Mouse (Mus musculus) kidney, embryonic 14.5 days (tissue): Measurements from ENCODE around the gene Klhl31. TPM values are rescaled to one million over a fixed set of nuclear protein-coding genes. Genes with fewer than 3 reads are reported as not detected.

ENCODE experiments used
- ATAC-seq: fragments of 200-750 bp; cut with Nextera tagmentation; 2 replicates; pipeline ENCODE4 v1.8.0; 2017; ENCODE audit warnings: moderate number of reproducible peaks, mild to moderate bottlenecking, moderate TSS enrichment, moderate library complexity; ENCODE audit not compliant: low FRiP score, low TSS enrichment
- H3K27ac ChIP-seq: fragments of 300-500 bp; sonication (generic); 2 replicates; pipeline ENCODE4 v1.5.1; 2014; ENCODE audit warnings: low read depth, mild to moderate bottlenecking, low read length, moderate library complexity, mixed read lengths
- H3K27me3 ChIP-seq: fragments of 300-500 bp; sonication (generic); 2 replicates; pipeline ENCODE4 v1.6.1; 2014; ENCODE audit warnings: mild to moderate bottlenecking, low read length; ENCODE audit not compliant: control insufficient read depth, insufficient read depth
- H3K36me3 ChIP-seq: fragments of 300-500 bp; sonication (generic); 2 replicates; pipeline ENCODE4 v1.6.1; 2014; ENCODE audit warnings: low read length, mixed read lengths; ENCODE audit not compliant: control insufficient read depth, insufficient read depth
- H3K4me1 ChIP-seq: fragments of 300-500 bp; sonication (generic); 2 replicates; pipeline ENCODE4 v1.6.1; 2014; ENCODE audit warnings: low read length, mixed read lengths; ENCODE audit not compliant: control insufficient read depth, insufficient read depth
- H3K4me2 ChIP-seq: fragments of 300-500 bp; sonication (generic); replicated peaks from 2 replicates; pipeline ENCODE4 v1.6.1; 2014; ENCODE audit warnings: low read depth, mild to moderate bottlenecking, low read length
- H3K4me3 ChIP-seq: fragments of 300-500 bp; sonication (generic); 2 replicates; pipeline ENCODE4 v1.5.1; 2014; ENCODE audit warnings: mild to moderate bottlenecking, low read length
- H3K9ac ChIP-seq: fragments of 300-500 bp; sonication (generic); 2 replicates; pipeline ENCODE4 v1.6.1; 2014; ENCODE audit warnings: low read depth, mild to moderate bottlenecking, low read length, moderate library complexity
- H3K9me3 ChIP-seq: fragments of 300-500 bp; sonication (generic); 2 replicates; pipeline ENCODE4 v1.6.1; 2016; ENCODE audit warnings: low read length; ENCODE audit not compliant: control insufficient read depth
- WGBS: fragments of 180-500 bp; shearing (Covaris S2); extraction: QIAGEN DNeasy Blood & Tissue Kit; methylation state at CpG from one replicate; pipeline ENCODE4 v1.1.7; 2014; 5-methylcytosine and 5-hydroxymethylcytosine counted together
- polyA plus RNA-seq: library from polyadenylated mRNA; unstranded; fragments of >200 nt; fragmentation: Nextera tagmentation; extraction: Ambion mirVana; gene quantifications from 2 replicates; pipeline ENCODE4 v1.2.1, GENCODE M21; 2014

Gene Klhl31
- polyA plus RNA-seq: 0.24 and 0.26 TPM in 2 replicates

GRCm38 (mm10) chr9:77636450-77636951 is at the start of gene Klhl31:
Klhl31 (plus strand) TSS chr9:77636500.
- H3K4me1 ChIP-seq: no peaks in the 10 kb centered on the region
- no peak within 1 kb of the TSS for H3K9ac ChIP-seq
- H3K36me3 ChIP-seq: no peaks in the 10 kb centered on the region
- no peaks in the 10 kb centered on the region for H3K27me3 ChIP-seq
- no peak within 1 kb of the TSS for H3K27ac ChIP-seq
- 37% methylated on average over 10 of the region's 10 CpGs for WGBS
- H3K4me3 ChIP-seq: no peak within 1 kb of the TSS
- no peaks in the 10 kb centered on the region for H3K9me3 ChIP-seq
- no peak within 1 kb of the TSS for H3K4me2 ChIP-seq
- peak; percentile 57; the same call in 1 of the 2 replicates for ATAC-seq

GRCm38 (mm10) chr9:77586806-77587591 is 49.3 kb upstream of the Klhl31 start:
- H3K36me3 ChIP-seq: no peaks in the 10 kb centered on the region
- H3K4me3 ChIP-seq: no peak overlapping the region
- 71% methylated on average over 6 of the region's 6 CpGs for WGBS
- no peak overlapping the region for H3K9ac ChIP-seq
- no peak overlapping the region for H3K27ac ChIP-seq
- no peak overlapping the region for H3K4me2 ChIP-seq
- H3K27me3 ChIP-seq: no peaks in the 10 kb centered on the region
- H3K9me3 ChIP-seq: no peaks in the 10 kb centered on the region
- no peaks in the 10 kb centered on the region for H3K4me1 ChIP-seq
- no peak for ATAC-seq

GRCm38 (mm10) chr9:77587616-77588015 is 48.7 kb upstream of the Klhl31 start:
- Histone ChIP-seq H3K27me3 (no peaks in the 10 kb centered on the region), H3K4me2 (no peak overlapping the region), H3K36me3 (no peaks in the 10 kb centered on the region), H3K4me3 (no peak overlapping the region), H3K4me1 (no peaks in the 10 kb centered on the region), H3K9ac (no peak overlapping the region), H3K9me3 (no peaks in the 10 kb centered on the region), H3K27ac (no peak overlapping the region)
- 89% methylated on average over 7 of the region's 7 CpGs for WGBS
- ATAC-seq: no peak

DNA sequence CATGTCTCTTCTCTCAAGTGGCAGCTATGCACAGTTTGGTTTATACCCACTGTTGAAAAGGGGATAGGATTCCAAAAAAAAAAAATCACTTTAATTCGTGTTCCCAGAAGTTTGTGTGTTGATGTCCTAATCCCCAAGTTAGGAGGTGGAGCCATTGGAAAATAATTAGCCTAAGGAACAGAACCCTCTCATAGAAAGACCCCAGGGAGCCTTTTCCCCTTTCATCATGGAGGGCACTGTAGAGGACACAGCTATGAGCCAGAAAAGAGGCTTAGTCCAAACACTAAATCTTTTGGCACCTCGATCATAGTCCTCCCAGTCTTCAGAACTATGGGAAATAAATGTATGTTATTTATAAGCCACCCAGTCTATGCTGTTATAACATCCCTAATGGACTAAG is 46.8 kb upstream of the Klhl31 start:
- no peak overlapping the region for H3K4me2 ChIP-seq
- ATAC-seq: no peak
- H3K4me3 ChIP-seq: no peak overlapping the region
- H3K27ac ChIP-seq: no peak overlapping the region
- H3K9ac ChIP-seq: no peak overlapping the region
- H3K4me1 ChIP-seq: no peaks in the 10 kb centered on the region
- H3K9me3 ChIP-seq: no peaks in the 10 kb centered on the region
- WGBS: 44% methylated on average over 2 of the region's 2 CpGs
- no peaks in the 10 kb centered on the region for H3K36me3 ChIP-seq
- H3K27me3 ChIP-seq: no peaks in the 10 kb centered on the region

- no peaks in the 10 kb centered on the region for H3K9me3 ChIP-seq
- no peaks in the 10 kb centered on the region for H3K4me1 ChIP-seq
- no peaks in the 10 kb centered on the region for H3K36me3 ChIP-seq
- no peaks in the 10 kb centered on the region for H3K27me3 ChIP-seq
- 75% methylated on average over 4 of the region's 4 CpGs for WGBS
- no peak overlapping the region for H3K4me3 ChIP-seq
- no peak overlapping the region for H3K27ac ChIP-seq
- H3K4me2 ChIP-seq: no peak overlapping the region
- no peak for ATAC-seq
- no peak overlapping the region for H3K9ac ChIP-seq
These were observed 43.9 kb upstream of the Klhl31 start for GRCm38 (mm10) chr9:77592423-77592822.

- Histone ChIP-seq H3K4me1 (no peaks in the 10 kb centered on the region), H3K27ac (no peak overlapping the region), H3K36me3 (no peaks in the 10 kb centered on the region), H3K4me2 (no peak overlapping the region), H3K9me3 (no peaks in the 10 kb centered on the region), H3K27me3 (no peaks in the 10 kb centered on the region), H3K9ac (no peak overlapping the region), H3K4me3 (no peak overlapping the region)
- no peak for ATAC-seq
- 68% methylated on average over 12 of the region's 12 CpGs for WGBS
These were observed 41.2 kb upstream of the Klhl31 start for GRCm38 (mm10) chr9:77595006-77595626.

DNA sequence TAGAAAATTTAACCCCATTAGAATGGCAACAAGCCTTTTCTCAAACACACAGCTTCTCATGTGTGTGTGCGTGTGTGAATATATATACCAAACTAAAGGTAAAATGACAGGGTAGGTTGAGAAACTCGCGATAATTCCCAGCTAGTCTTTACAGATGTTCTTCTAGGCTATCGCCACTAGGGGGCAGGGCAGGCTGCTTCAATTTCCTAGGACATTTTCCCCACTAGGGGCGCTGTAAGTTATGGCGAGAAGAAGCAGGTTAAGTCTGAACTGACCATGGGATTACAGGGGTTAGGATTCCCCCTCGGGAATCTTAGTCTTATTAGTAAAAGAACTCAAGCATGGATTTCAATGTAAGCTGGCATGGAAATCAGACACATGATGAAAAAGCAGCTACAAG is 39.9 kb upstream of the Klhl31 start:
- no peak overlapping the region for H3K4me3 ChIP-seq
- WGBS: 27% methylated on average over 7 of the region's 7 CpGs
- no peak overlapping the region for H3K4me2 ChIP-seq
- ATAC-seq: no peak
- H3K9ac ChIP-seq: no peak overlapping the region
- H3K4me1 ChIP-seq: no peaks in the 10 kb centered on the region
- no peaks in the 10 kb centered on the region for H3K27me3 ChIP-seq
- no peaks in the 10 kb centered on the region for H3K36me3 ChIP-seq
- H3K27ac ChIP-seq: no peak overlapping the region
- no peaks in the 10 kb centered on the region for H3K9me3 ChIP-seq

- Histone ChIP-seq H3K4me2 (no peak overlapping the region), H3K9me3 (no peaks in the 10 kb centered on the region), H3K27me3 (no peaks in the 10 kb centered on the region), H3K9ac (no peak overlapping the region), H3K4me3 (no peak overlapping the region), H3K36me3 (no peaks in the 10 kb centered on the region), H3K27ac (no peak overlapping the region), H3K4me1 (no peaks in the 10 kb centered on the region)
- WGBS: 38% methylated on average over 3 of the region's 3 CpGs
- ATAC-seq: peak; percentile 51
These were observed 37.7 kb upstream of the Klhl31 start for GRCm38 (mm10) chr9:77598560-77598959.
